Mouse (Mus musculus) kidney, embryonic 14.5 days (tissue): ENCODE data around the gene Plxnb2. TPM values are rescaled to one million over a fixed set of nuclear protein-coding genes. Genes with fewer than 3 reads are reported as not detected.

Experiments
- ATAC-seq: fragments of 200-750 bp; cut with Nextera tagmentation; 2 replicates; pipeline ENCODE4 v1.8.0; 2017; ENCODE audit warnings: moderate number of reproducible peaks, mild to moderate bottlenecking, moderate TSS enrichment, moderate library complexity; ENCODE audit not compliant: low FRiP score, low TSS enrichment
- H3K27ac ChIP-seq: fragments of 300-500 bp; sonication (generic); 2 replicates; pipeline ENCODE4 v1.5.1; 2014; ENCODE audit warnings: low read depth, mild to moderate bottlenecking, low read length, moderate library complexity, mixed read lengths
- H3K27me3 ChIP-seq: fragments of 300-500 bp; sonication (generic); 2 replicates; pipeline ENCODE4 v1.6.1; 2014; ENCODE audit warnings: mild to moderate bottlenecking, low read length; ENCODE audit not compliant: control insufficient read depth, insufficient read depth
- H3K36me3 ChIP-seq: fragments of 300-500 bp; sonication (generic); 2 replicates; pipeline ENCODE4 v1.6.1; 2014; ENCODE audit warnings: low read length, mixed read lengths; ENCODE audit not compliant: control insufficient read depth, insufficient read depth
- H3K4me1 ChIP-seq: fragments of 300-500 bp; sonication (generic); 2 replicates; pipeline ENCODE4 v1.6.1; 2014; ENCODE audit warnings: low read length, mixed read lengths; ENCODE audit not compliant: control insufficient read depth, insufficient read depth
- H3K4me2 ChIP-seq: fragments of 300-500 bp; sonication (generic); replicated peaks from 2 replicates; pipeline ENCODE4 v1.6.1; 2014; ENCODE audit warnings: low read depth, mild to moderate bottlenecking, low read length
- H3K4me3 ChIP-seq: fragments of 300-500 bp; sonication (generic); 2 replicates; pipeline ENCODE4 v1.5.1; 2014; ENCODE audit warnings: mild to moderate bottlenecking, low read length
- H3K9ac ChIP-seq: fragments of 300-500 bp; sonication (generic); 2 replicates; pipeline ENCODE4 v1.6.1; 2014; ENCODE audit warnings: low read depth, mild to moderate bottlenecking, low read length, moderate library complexity
- H3K9me3 ChIP-seq: fragments of 300-500 bp; sonication (generic); 2 replicates; pipeline ENCODE4 v1.6.1; 2016; ENCODE audit warnings: low read length; ENCODE audit not compliant: control insufficient read depth
- WGBS: fragments of 180-500 bp; shearing (Covaris S2); extraction: QIAGEN DNeasy Blood & Tissue Kit; methylation state at CpG from one replicate; pipeline ENCODE4 v1.1.7; 2014; 5-methylcytosine and 5-hydroxymethylcytosine counted together
- polyA plus RNA-seq: library from polyadenylated mRNA; unstranded; fragments of >200 nt; fragmentation: Nextera tagmentation; extraction: Ambion mirVana; gene quantifications from 2 replicates; pipeline ENCODE4 v1.2.1, GENCODE M21; 2014

Plxnb2 gene
- polyA plus RNA-seq, 1 experiment from 2014 or later, result 165 TPM

DNA sequence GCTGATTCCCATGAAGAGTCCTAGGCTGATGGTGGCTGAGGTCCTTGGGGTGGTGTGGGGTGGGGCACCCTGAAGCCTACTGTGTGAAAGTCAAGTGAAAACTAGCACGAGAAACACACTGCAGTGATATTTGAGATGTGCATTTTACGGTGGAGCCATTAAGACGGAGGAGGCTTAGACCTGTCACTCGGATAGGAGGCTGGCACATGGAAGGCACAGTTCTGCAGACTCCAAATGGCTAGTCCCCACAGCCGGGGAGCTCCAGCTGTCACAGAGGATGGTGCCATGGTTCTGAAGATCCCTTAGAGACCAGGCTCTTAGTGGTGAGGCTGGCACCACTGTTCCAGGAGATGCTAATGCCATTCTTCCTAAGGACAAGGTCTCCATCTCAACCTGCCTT is 2.3 kb upstream of the Plxnb2 start:
- no peak overlapping the region for H3K4me2 ChIP-seq
- no peak overlapping the region for H3K4me3 ChIP-seq
- no peak overlapping the region for H3K9ac ChIP-seq
- H3K4me1 ChIP-seq, result peaks cover 21% of the 10 kb centered on the region
- no peak for ATAC-seq
- H3K36me3 ChIP-seq, result peaks cover 9% of the 10 kb centered on the region; the same call in 1 of the 2 replicates
- H3K27ac ChIP-seq, result peak overlapping the region; percentile 19; the same call in 1 of the 2 replicates
- no peaks in the 10 kb centered on the region for H3K9me3 ChIP-seq
- H3K27me3 ChIP-seq, result no peaks in the 10 kb centered on the region
- 19% methylated on average over 5 of the region's 5 CpGs for WGBS

- peak overlapping the region; percentile 19; the same call in 1 of the 2 replicates for H3K27ac ChIP-seq
- H3K4me2 ChIP-seq, result no peak overlapping the region; the same call in 1 of the 2 replicates
- H3K27me3 ChIP-seq, result no peaks in the 10 kb centered on the region
- WGBS, result 37% methylated on average over 6 of the region's 6 CpGs
- peaks cover 27% of the 10 kb centered on the region for H3K4me1 ChIP-seq
- no peak overlapping the region for H3K4me3 ChIP-seq
- H3K36me3 ChIP-seq, result peaks cover 6% of the 10 kb centered on the region; the same call in 1 of the 2 replicates
- ATAC-seq, result no peak
- H3K9ac ChIP-seq, result no peak overlapping the region; the same call in 1 of the 2 replicates
- H3K9me3 ChIP-seq, result no peaks in the 10 kb centered on the region
These were observed 1.7 kb upstream of the Plxnb2 start for GRCm38 (mm10) chr15:89182328-89182741.

- H3K9ac ChIP-seq, result no peak overlapping the region
- no peaks in the 10 kb centered on the region for H3K9me3 ChIP-seq
- peak overlapping the region; percentile 77 for H3K4me2 ChIP-seq
- no peaks in the 10 kb centered on the region for H3K27me3 ChIP-seq
- no peak for ATAC-seq
- peaks cover 33% of the 10 kb centered on the region for H3K4me1 ChIP-seq
- 68% methylated on average over 10 of the region's 10 CpGs for WGBS
- H3K36me3 ChIP-seq, result peaks cover 2% of the 10 kb centered on the region; the same call in 1 of the 2 replicates
- H3K27ac ChIP-seq, result no peak overlapping the region
- H3K4me3 ChIP-seq, result peak overlapping the region; percentile 71; the same call in 1 of the 2 replicates
These were observed 1.1 kb upstream of the Plxnb2 start for GRCm38 (mm10) chr15:89181561-89182270.

DNA sequence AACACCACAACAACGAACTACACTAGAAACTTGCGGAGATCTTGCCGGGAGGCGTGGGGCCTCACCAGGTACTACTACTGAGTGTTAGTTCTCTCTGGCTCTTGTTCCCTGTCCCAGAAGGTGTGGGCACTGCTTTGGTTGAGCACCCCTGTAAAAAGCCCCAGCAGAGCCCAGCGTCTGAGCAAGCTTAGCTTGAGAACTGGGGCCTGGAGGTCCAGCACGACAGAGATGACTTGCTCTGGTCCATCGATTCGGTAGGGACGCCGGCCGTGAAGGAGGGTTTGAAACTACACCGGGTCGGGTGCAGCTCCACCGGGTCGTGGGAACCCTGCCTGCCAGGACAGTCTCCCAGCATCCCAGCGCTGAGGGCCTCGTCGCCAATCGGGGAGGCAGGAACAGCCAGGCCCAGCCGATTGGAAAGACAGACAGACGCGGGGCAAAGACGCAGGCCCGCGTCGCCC is 477 bp downstream of the Plxnb2 start:
- Histone ChIP-seq H3K4me1 (peaks cover 48% of the 10 kb centered on the region), H3K27ac (peak overlapping the region; percentile 84), H3K27me3 (no peaks in the 10 kb centered on the region), H3K9ac (peak overlapping the region; percentile 91), H3K9me3 (no peaks in the 10 kb centered on the region), H3K36me3 (no peaks in the 10 kb centered on the region), H3K4me2 (peak overlapping the region; percentile 77), H3K4me3 (peak overlapping the region; percentile 71)
- peak; percentile 4 for ATAC-seq
- WGBS, result under 1% methylated on average over 19 of the region's 26 CpGs

DNA sequence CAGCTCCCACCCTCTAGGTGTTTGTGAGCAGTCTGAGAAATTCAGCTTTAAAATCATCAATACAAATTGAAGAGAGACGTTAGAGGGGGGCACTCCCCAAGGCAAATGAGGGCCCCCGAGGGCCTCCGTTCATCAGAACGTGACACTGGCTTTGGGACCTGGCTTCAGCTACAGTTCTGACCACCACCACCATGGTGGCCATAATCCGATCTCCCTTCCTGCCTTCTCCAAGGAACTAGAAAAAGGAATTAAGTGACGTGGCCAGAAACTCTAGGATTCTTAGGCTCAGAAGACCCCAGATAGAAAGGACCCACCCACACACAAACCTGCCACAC is 991 bp downstream of the Plxnb2 start:
- WGBS, result 3% methylated on average over 6 of the region's 6 CpGs
- Histone ChIP-seq H3K9ac (peak overlapping the region; percentile 91), H3K4me3 (peak overlapping the region; percentile 71), H3K4me2 (peak overlapping the region; percentile 77), H3K9me3 (no peaks in the 10 kb centered on the region), H3K4me1 (peaks cover 54% of the 10 kb centered on the region), H3K36me3 (no peaks in the 10 kb centered on the region), H3K27ac (peak overlapping the region; percentile 84), H3K27me3 (no peaks in the 10 kb centered on the region)
- ATAC-seq, result no peak

DNA sequence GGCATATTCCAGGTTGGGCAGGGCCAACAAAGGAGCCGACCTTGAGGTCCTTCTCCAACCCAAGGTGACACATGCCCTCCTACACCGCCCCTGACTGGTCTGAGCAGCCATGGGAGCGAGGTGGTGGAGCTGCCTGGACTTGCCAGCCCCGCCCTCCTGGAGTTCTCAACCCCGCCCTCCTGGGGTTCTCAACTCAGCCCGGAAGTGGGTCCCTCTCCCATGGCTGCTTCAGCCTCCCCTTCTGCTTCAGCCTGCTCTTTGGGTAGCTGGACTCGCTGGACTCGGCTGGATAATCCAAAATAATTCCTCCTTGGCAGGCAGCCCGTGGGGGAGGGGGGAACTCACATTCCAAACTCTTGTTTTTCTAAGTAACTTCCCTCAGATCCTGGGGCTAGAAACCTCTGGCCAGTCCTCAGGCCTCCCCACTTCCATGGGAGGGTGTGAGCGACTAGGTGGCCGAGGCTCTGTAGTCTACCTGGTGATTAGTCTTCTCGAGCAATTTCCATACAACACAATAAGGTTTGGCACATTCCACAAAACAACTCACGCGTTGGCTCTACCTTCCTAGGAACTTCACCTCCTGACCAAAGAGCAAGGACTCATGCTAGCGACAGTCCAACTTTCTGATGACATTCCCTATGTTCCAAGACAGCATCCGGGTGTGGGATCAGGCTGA is 1.5 kb downstream of the Plxnb2 start:
- WGBS, result 1% methylated on average over 16 of the region's 16 CpGs

DNA sequence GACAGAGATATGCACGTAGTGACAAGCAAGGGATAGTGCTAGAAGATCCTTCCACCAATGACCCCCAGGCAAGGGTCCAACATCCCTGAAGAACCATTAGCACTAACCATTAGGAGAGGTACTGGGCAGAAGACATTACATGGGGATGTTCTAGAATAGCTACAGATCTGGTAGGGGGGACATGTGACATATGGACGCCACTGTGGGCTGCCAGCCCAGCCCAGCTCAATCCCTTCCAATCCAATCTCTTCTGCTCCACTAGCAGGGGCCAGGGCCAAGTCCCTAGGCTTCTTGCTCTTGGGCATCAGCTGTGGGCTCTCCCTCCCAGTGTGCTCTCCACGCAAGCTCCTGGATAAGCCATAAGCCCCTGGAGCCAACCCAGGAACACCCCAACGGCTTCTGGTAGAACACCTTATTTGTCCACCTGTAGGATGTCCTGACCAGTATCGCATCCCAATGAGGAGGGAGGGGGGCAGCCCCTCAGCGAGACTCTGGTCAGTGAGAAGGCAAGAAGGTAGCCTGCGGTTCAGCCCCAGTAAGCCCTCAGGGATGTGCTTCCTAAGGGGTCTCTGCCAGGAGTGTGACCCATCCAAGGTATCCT is 2.2 kb downstream of the Plxnb2 start:
- Histone ChIP-seq H3K27me3 (no peaks in the 10 kb centered on the region), H3K36me3 (no peaks in the 10 kb centered on the region), H3K4me3 (peak overlapping the region; percentile 71), H3K27ac (peak overlapping the region; percentile 84), H3K9me3 (no peaks in the 10 kb centered on the region), H3K4me2 (peak overlapping the region; percentile 77), H3K9ac (peak overlapping the region; percentile 19; the same call in 1 of the 2 replicates), H3K4me1 (peaks cover 64% of the 10 kb centered on the region)
- 65% methylated on average over 7 of the region's 7 CpGs for WGBS
- ATAC-seq, result peak; percentile 0; the same call in 1 of the 2 replicates

More for the DNA sequence above, 1.5 kb downstream of the Plxnb2 start:
- Histone ChIP-seq H3K4me1 (peaks cover 59% of the 10 kb centered on the region), H3K27ac (peak overlapping the region; percentile 84), H3K27me3 (no peaks in the 10 kb centered on the region), H3K4me3 (peak overlapping the region; percentile 71), H3K36me3 (no peaks in the 10 kb centered on the region), H3K9ac (peak overlapping the region; percentile 91), H3K9me3 (no peaks in the 10 kb centered on the region), H3K4me2 (peak overlapping the region; percentile 77)
- ATAC-seq, result peak; percentile 51

GRCm38 (mm10) chr15:89177576-89178259 is 2.9 kb downstream of the Plxnb2 start:
- 67% methylated on average over 4 of the region's 4 CpGs for WGBS
- H3K4me2 ChIP-seq, result peak overlapping the region; percentile 77
- no peaks in the 10 kb centered on the region for H3K36me3 ChIP-seq
- peaks cover 69% of the 10 kb centered on the region for H3K4me1 ChIP-seq
- H3K27me3 ChIP-seq, result no peaks in the 10 kb centered on the region
- ATAC-seq, result no peak
- no peak overlapping the region for H3K9ac ChIP-seq
- H3K9me3 ChIP-seq, result no peaks in the 10 kb centered on the region
- H3K27ac ChIP-seq, result peak overlapping the region; percentile 84; the same call in 1 of the 2 replicates
- H3K4me3 ChIP-seq, result peak overlapping the region; percentile 71; the same call in 1 of the 2 replicates
